Mouse (Mus musculus) brain, embryonic 14.5 days (tissue): Measurements from ENCODE around the gene Ddr1.

ENCODE experiments used
- CTCF ChIP-seq: fragments of 200-500 bp; IDR thresholded peaks from 2 replicates; pipeline ENCODE4 v1.5.1; 2012; ENCODE audit warnings: inconsistent platforms, mild to moderate bottlenecking, moderate library complexity, borderline replicate concordance; ENCODE audit not compliant: insufficient read depth, insufficient read length; ENCODE audit errors: extremely low read depth
- POLR2A ChIP-seq: fragments of 200-500 bp; IDR thresholded peaks from 2 replicates; pipeline ENCODE4 v1.6.1; 2012; ENCODE audit warnings: mild to moderate bottlenecking, inconsistent platforms, borderline replicate concordance; ENCODE audit not compliant: poor library complexity, insufficient read depth, insufficient read length, severe bottlenecking; ENCODE audit errors: extremely low read depth

DNA sequence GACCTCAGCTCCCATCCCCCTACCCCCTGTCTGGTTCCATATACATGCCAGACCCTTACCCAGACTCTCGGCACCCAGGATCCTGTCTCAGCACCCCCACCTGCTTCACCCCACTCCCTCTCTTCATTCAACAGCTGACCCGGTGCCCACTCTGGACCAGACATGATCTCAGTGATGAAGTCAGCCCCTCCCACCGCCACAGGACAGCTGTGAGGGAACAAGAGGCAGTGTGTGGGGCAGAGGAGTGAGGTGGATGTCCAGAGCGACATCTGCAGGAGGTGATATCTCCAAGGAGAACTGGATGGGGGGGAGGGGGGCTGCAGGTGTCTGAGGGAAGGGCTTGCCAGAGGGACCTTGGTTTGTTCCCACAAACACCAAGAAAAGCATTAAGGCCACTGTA lies 12.6 kb downstream of the Ddr1 start:
- no peak for TF ChIP-seq CTCF
- no peak for TF ChIP-seq POLR2A
